Mouse (Mus musculus) limb, embryonic 13.5 days (tissue): ENCODE measurements around the gene Gsta3. TPM values are rescaled to one million over a fixed set of nuclear protein-coding genes. Genes with fewer than 3 reads are reported as not detected.
"Not testable (repeated sequence)": the region's sequence is repeated elsewhere in the genome, so short reads cannot be mapped to it uniquely, and the experiment has no call there.

Experiments used
- ATAC-seq: fragments of 200-750 bp; cut with Nextera tagmentation; 2 replicates; pipeline ENCODE4 v1.8.0; 2017; ENCODE audit warnings: low read depth, moderate number of reproducible peaks, moderate TSS enrichment; ENCODE audit not compliant: low FRiP score
- H3K27ac ChIP-seq: fragments of 300-500 bp; sonication (generic); 2 replicates; pipeline ENCODE4 v1.5.1; 2015; ENCODE audit warnings: inconsistent platforms, mild to moderate bottlenecking, moderate library complexity
- H3K27me3 ChIP-seq: fragments of 300-500 bp; sonication (generic); 2 replicates; pipeline ENCODE4 v1.6.1; 2015; ENCODE audit warnings: mild to moderate bottlenecking, inconsistent platforms
- H3K36me3 ChIP-seq: fragments of 300-500 bp; sonication (generic); 2 replicates; pipeline ENCODE4 v1.6.1; 2015; ENCODE audit warnings: inconsistent platforms, mild to moderate bottlenecking, moderate library complexity
- H3K4me1 ChIP-seq: fragments of 300-500 bp; sonication (generic); 2 replicates; pipeline ENCODE4 v1.6.1; 2015; ENCODE audit warnings: inconsistent platforms
- H3K4me2 ChIP-seq: fragments of 300-500 bp; sonication (generic); replicated peaks from 2 replicates; pipeline ENCODE4 v1.6.1; 2015; ENCODE audit warnings: inconsistent platforms, mild to moderate bottlenecking, moderate library complexity
- H3K4me3 ChIP-seq: fragments of 300-500 bp; sonication (generic); 2 replicates; pipeline ENCODE4 v1.5.1; 2015; ENCODE audit warnings: moderate library complexity, mild to moderate bottlenecking, inconsistent platforms
- H3K9ac ChIP-seq: fragments of 300-500 bp; sonication (generic); 2 replicates; pipeline ENCODE4 v1.6.1; 2015; ENCODE audit warnings: mild to moderate bottlenecking, inconsistent platforms
- H3K9me3 ChIP-seq: fragments of 300-500 bp; sonication (generic); 2 replicates; pipeline ENCODE4 v1.6.1; 2016; ENCODE audit warnings: inconsistent platforms
- WGBS: fragments of 180-500 bp; shearing (Covaris S2); methylation state at CpG from one replicate; pipeline ENCODE4 v1.1.7; 2015; 5-methylcytosine and 5-hydroxymethylcytosine counted together
- polyA plus RNA-seq: library from polyadenylated mRNA; unstranded; fragments of >200 nt; fragmentation: Nextera tagmentation; extraction: Ambion mirVana; gene quantifications from 2 replicates; pipeline ENCODE4 v1.2.1, GENCODE M21; 2015

The Gsta3 gene
- polyA plus RNA-seq, 1 experiment from 2014 or later: 0.39 TPM

GRCm38 (mm10) chr1:21256871-21257270 is 16.5 kb downstream of the Gsta3 start:
- Histone ChIP-seq H3K4me3 (no peak overlapping the region), H3K36me3 (no peaks in the 10 kb centered on the region), H3K27me3 (no peaks in the 10 kb centered on the region), H3K9ac (no peak overlapping the region), H3K9me3 (no peaks in the 10 kb centered on the region), H3K27ac (no peak overlapping the region), H3K4me2 (no peak overlapping the region), H3K4me1 (peaks cover 5% of the 10 kb centered on the region)
- 70% methylated on average over 5 of the region's 5 CpGs for WGBS
- ATAC-seq: no peak

GRCm38 (mm10) chr1:21259981-21260380 is 19.6 kb downstream of the Gsta3 start:
- not testable (repeated sequence) for H3K9ac ChIP-seq, H3K4me3 ChIP-seq, ATAC-seq, H3K27me3 ChIP-seq, H3K27ac ChIP-seq, H3K36me3 ChIP-seq, H3K4me2 ChIP-seq, H3K9me3 ChIP-seq, H3K4me1 ChIP-seq
- 86% methylated on average over 8 of the region's 8 CpGs for WGBS

GRCm38 (mm10) chr1:21262401-21262800 is 22.0 kb downstream of the Gsta3 start:
- Histone ChIP-seq H3K27ac (no peak overlapping the region), H3K4me3 (no peak overlapping the region), H3K9ac (no peak overlapping the region), H3K9me3 (no peaks in the 10 kb centered on the region), H3K36me3 (no peaks in the 10 kb centered on the region), H3K4me1 (no peaks in the 10 kb centered on the region), H3K4me2 (no peak overlapping the region), H3K27me3 (no peaks in the 10 kb centered on the region)
- no peak for ATAC-seq
- 95% methylated on average over 5 of the region's 5 CpGs for WGBS

- Histone ChIP-seq H3K9ac (no peak overlapping the region), H3K9me3 (no peaks in the 10 kb centered on the region), H3K4me2 (no peak overlapping the region), H3K27me3 (no peaks in the 10 kb centered on the region), H3K4me3 (no peak overlapping the region), H3K27ac (no peak overlapping the region), H3K4me1 (no peaks in the 10 kb centered on the region), H3K36me3 (no peaks in the 10 kb centered on the region)
- no peak for ATAC-seq
- WGBS: 78% methylated on average over 4 of the region's 4 CpGs
Observed at GRCm38 (mm10) chr1:21263986-21264385, 23.6 kb downstream of the Gsta3 start.

- WGBS: 76% methylated on average over 8 of the region's 8 CpGs
- Histone ChIP-seq H3K4me2 (no peak overlapping the region), H3K9ac (no peak overlapping the region), H3K27me3 (no peaks in the 10 kb centered on the region), H3K4me1 (no peaks in the 10 kb centered on the region), H3K4me3 (no peak overlapping the region), H3K36me3 (no peaks in the 10 kb centered on the region), H3K9me3 (no peaks in the 10 kb centered on the region), H3K27ac (no peak overlapping the region)
- no peak for ATAC-seq
Observed at GRCm38 (mm10) chr1:21264747-21265146, 24.4 kb downstream of the Gsta3 start.

- no peak overlapping the region for H3K27ac ChIP-seq
- no peak overlapping the region for H3K4me3 ChIP-seq
- H3K9me3 ChIP-seq: no peaks in the 10 kb centered on the region
- H3K4me1 ChIP-seq: peaks cover 1% of the 10 kb centered on the region
- 85% methylated on average over 1 of the region's 1 CpGs for WGBS
- H3K27me3 ChIP-seq: no peaks in the 10 kb centered on the region
- no peaks in the 10 kb centered on the region for H3K36me3 ChIP-seq
- no peak overlapping the region for H3K9ac ChIP-seq
- no peak overlapping the region for H3K4me2 ChIP-seq
- no peak for ATAC-seq
Observed at GRCm38 (mm10) chr1:21266766-21267165, 26.4 kb downstream of the Gsta3 start.

- WGBS: 90% methylated on average over 6 of the region's 7 CpGs
Observed at GRCm38 (mm10) chr1:21267466-21267865, 27.1 kb downstream of the Gsta3 start.

GRCm38 (mm10) chr1:21271343-21272055 is 31.1 kb downstream of the Gsta3 start:
- peaks cover 5% of the 10 kb centered on the region for H3K4me1 ChIP-seq
- no peaks in the 10 kb centered on the region for H3K9me3 ChIP-seq
- 27% methylated on average over 18 of the region's 18 CpGs for WGBS
- H3K4me3 ChIP-seq: peak overlapping the region; percentile 29
- H3K36me3 ChIP-seq: no peaks in the 10 kb centered on the region
- H3K27me3 ChIP-seq: no peaks in the 10 kb centered on the region
- peak; percentile 75; the same call in 1 of the 2 replicates for ATAC-seq
- H3K9ac ChIP-seq: 0 out of 2 replicates have a peak overlapping the region, but pooled peaks have one; percentile 9
- no peak overlapping the region for H3K27ac ChIP-seq
- peak overlapping the region; percentile 57 for H3K4me2 ChIP-seq

More at GRCm38 (mm10) chr1:21267466-21267865, 27.1 kb downstream of the Gsta3 start:
- H3K36me3 ChIP-seq, ATAC-seq, H3K4me1 ChIP-seq, H3K4me2 ChIP-seq, H3K27ac ChIP-seq, H3K9ac ChIP-seq, H3K9me3 ChIP-seq, H3K27me3 ChIP-seq, H3K4me3 ChIP-seq: not testable (repeated sequence)

- Histone ChIP-seq H3K27ac (no peak overlapping the region), H3K4me1 (peaks cover 5% of the 10 kb centered on the region), H3K36me3 (no peaks in the 10 kb centered on the region), H3K9ac (0 out of 2 replicates have a peak overlapping the region, but pooled peaks have one; percentile 9), H3K27me3 (no peaks in the 10 kb centered on the region), H3K4me3 (peak overlapping the region; percentile 29), H3K4me2 (peak overlapping the region; percentile 57), H3K9me3 (no peaks in the 10 kb centered on the region)
- WGBS: 15% methylated on average over 14 of the region's 14 CpGs
- no peak for ATAC-seq
Observed at GRCm38 (mm10) chr1:21272056-21272431, 31.7 kb downstream of the Gsta3 start.

- H3K9me3 ChIP-seq: no peaks in the 10 kb centered on the region
- no peak for ATAC-seq
- no peak overlapping the region for H3K9ac ChIP-seq
- H3K27me3 ChIP-seq: no peaks in the 10 kb centered on the region
- H3K36me3 ChIP-seq: no peaks in the 10 kb centered on the region
- peaks cover 5% of the 10 kb centered on the region for H3K4me1 ChIP-seq
- 94% methylated on average over 6 of the region's 6 CpGs for whole genome bisulfite sequencing
- no peak overlapping the region for H3K4me2 ChIP-seq
- H3K4me3 ChIP-seq: no peak overlapping the region
- H3K27ac ChIP-seq: no peak overlapping the region
Observed at GRCm38 (mm10) chr1:21273091-21273490, 32.7 kb downstream of the Gsta3 start.

- no peak overlapping the region for H3K27ac ChIP-seq
- WGBS: 75% methylated on average over 2 of the region's 2 CpGs
- no peaks in the 10 kb centered on the region for H3K27me3 ChIP-seq
- H3K36me3 ChIP-seq: no peaks in the 10 kb centered on the region
- no peak overlapping the region for H3K9ac ChIP-seq
- H3K4me3 ChIP-seq: no peak overlapping the region
- ATAC-seq: no peak
- H3K4me2 ChIP-seq: no peak overlapping the region
- H3K9me3 ChIP-seq: no peaks in the 10 kb centered on the region
- peaks cover 5% of the 10 kb centered on the region for H3K4me1 ChIP-seq
Observed at GRCm38 (mm10) chr1:21274437-21275040, 34.1 kb downstream of the Gsta3 start.

GRCm38 (mm10) chr1:21275366-21275765 is 35.0 kb downstream of the Gsta3 start:
- not testable (repeated sequence) for H3K9me3 ChIP-seq, H3K4me3 ChIP-seq, H3K9ac ChIP-seq, H3K27me3 ChIP-seq, H3K4me1 ChIP-seq, H3K4me2 ChIP-seq, H3K36me3 ChIP-seq, H3K27ac ChIP-seq, ATAC-seq
- 87% methylated on average over 5 of the region's 5 CpGs for WGBS

GRCm38 (mm10) chr1:21276158-21276557 is 35.8 kb downstream of the Gsta3 start:
- H3K4me2 ChIP-seq, H3K9me3 ChIP-seq, H3K4me3 ChIP-seq, H3K9ac ChIP-seq, ATAC-seq, H3K36me3 ChIP-seq, H3K4me1 ChIP-seq, H3K27me3 ChIP-seq, H3K27ac ChIP-seq: not testable (repeated sequence)
- 41% methylated on average over 2 of the region's 2 CpGs for WGBS
